Mouse (Mus musculus) kidney, adult 2 months (tissue): Measurements from ENCODE around the gene Ankrd13d. TPM values are rescaled to one million over a fixed set of nuclear protein-coding genes. Genes with fewer than 3 reads are reported as not detected.
A peak's percentile ranks its signal among the peaks of the same experiment; 100 is the strongest.

Experiments used
- DNase-seq: peaks from one replicate; pipeline ENCODE4 v3.0.0; 2021
- H3K27ac ChIP-seq: fragments of 200-500 bp; 2 replicates; pipeline ENCODE4 v1.5.1; 2012; ENCODE audit warnings: low read depth, low read length, control low read depth, inconsistent platforms; ENCODE audit not compliant: insufficient read depth
- H3K27me3 ChIP-seq: fragments of 200-500 bp; replicated peaks from 2 replicates; pipeline ENCODE4 v1.6.1; 2012; ENCODE audit warnings: mild to moderate bottlenecking, moderate library complexity, low read length, inconsistent platforms; ENCODE audit not compliant: control insufficient read depth, insufficient read depth
- H3K36me3 ChIP-seq: fragments of 200-500 bp; 2 replicates; pipeline ENCODE4 v1.6.1; 2012; ENCODE audit warnings: mild to moderate bottlenecking, moderate library complexity, low read length, inconsistent platforms; ENCODE audit not compliant: control insufficient read depth, insufficient read depth
- H3K4me1 ChIP-seq: fragments of 200-500 bp; 2 replicates; pipeline ENCODE4 v1.6.1; 2011; ENCODE audit warnings: low read length; ENCODE audit not compliant: control insufficient read depth, insufficient read depth
- H3K4me3 ChIP-seq: fragments of 200-500 bp; 2 replicates; pipeline ENCODE4 v1.5.1; 2011; ENCODE audit warnings: mild to moderate bottlenecking, low read depth, low read length, control low read depth; ENCODE audit not compliant: insufficient read depth
- CTCF ChIP-seq: fragments of 200-500 bp; conservative IDR thresholded peaks from 2 replicates; pipeline ENCODE4 v1.5.1; 2011; ENCODE audit warnings: low read depth, mild to moderate bottlenecking, control low read depth, low read length, moderate library complexity, mixed read lengths; ENCODE audit not compliant: insufficient read depth, insufficient read length
- POLR2A ChIP-seq: fragments of 200-500 bp; IDR thresholded peaks from one replicate; pipeline ENCODE4 v1.6.1; 2011; ENCODE audit warnings: low read depth, low read length, control low read depth
- WGBS: fragments of 180-500 bp; shearing (Covaris S2); methylation state at CpG from one replicate; pipeline ENCODE4 v1.1.7; 2018; 5-methylcytosine and 5-hydroxymethylcytosine counted together
- polyA plus RNA-seq: library from polyadenylated mRNA; depleted of rRNA; stranded (reverse); fragments of >200 nt; gene quantifications from 2 replicates; pipeline ENCODE4 v1.2.3, GENCODE M21; 2012

Ankrd13d gene
- polyA plus RNA-seq, 1 experiment, result 4.2 TPM

DNA sequence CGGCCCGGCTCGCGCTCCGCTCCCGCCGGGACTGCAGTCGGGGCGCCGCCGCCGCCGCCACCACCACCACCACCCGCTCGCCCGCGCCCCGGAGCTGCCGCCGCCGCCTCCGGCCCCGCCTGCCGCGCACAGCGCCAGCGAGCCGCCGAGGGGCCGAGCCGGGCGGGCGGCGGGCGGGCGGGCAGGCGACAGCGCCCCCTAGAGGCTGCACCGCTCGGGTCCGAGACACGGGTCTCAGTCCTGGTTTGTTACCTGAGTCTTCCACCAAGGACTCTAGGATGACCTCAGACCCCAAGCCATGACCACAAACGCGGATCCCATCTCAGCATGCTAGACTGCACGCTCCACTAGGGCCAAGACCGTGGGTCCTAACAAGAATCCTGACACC is 23.2 kb upstream of the Ankrd13d start, which contains the start of gene Grk2:
Grk2 (minus strand) TSS at position 33 of the 388 bp plus-strand sequence.
- DNase-seq, result peak; percentile 86
- H3K36me3 ChIP-seq, result no peaks in the 10 kb centered on the region
- H3K4me1 ChIP-seq, result peaks cover 40% of the 10 kb centered on the region
- WGBS, result 9% methylated on average over 46 of the region's 46 CpGs
- TF ChIP-seq CTCF, result peak; percentile 65
- TF ChIP-seq POLR2A, result no peak
- peak within 1 kb of the TSS; percentile 58 for H3K27ac ChIP-seq
- no peaks in the 10 kb centered on the region for H3K27me3 ChIP-seq
- peak within 1 kb of the TSS; percentile 72 for H3K4me3 ChIP-seq

DNA sequence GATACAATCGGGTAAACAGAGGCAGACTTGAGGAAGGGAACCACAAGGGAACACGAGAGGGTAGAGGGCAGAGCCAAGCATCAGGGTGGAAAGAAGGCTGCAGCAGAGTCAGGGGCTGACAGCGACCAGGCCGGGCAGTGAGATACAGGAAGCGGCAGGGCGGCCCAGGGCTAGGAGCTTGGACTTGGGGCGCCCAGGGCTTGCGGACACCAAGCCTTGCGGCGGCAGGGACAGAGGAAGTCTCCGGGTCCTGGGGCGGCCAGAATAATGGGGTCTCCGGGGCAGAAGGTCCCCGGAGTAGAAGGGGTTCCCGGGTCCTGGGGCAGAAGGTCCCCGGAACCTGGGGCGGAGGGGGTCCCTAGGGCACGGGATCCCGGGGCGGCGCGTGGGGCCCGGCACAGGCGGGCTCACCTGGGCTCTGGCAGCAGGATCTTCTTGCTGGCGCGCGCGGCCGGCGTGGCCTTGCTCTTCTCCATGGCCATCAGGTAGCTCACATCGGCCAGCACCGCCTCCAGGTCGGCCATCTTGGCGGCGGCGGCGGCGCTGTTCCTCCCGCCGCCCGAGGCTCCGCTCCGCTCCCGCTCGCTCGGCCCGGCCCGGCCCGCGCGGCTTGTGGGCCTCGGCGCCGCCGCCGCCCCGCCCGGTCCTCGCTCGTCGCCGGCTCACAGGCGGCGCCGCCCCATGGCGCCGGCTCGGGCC is 22.7 kb upstream of the Ankrd13d start:
- TF ChIP-seq POLR2A, result no peak
- no peak for TF ChIP-seq CTCF
- 5% methylated on average over 67 of the region's 68 CpGs for WGBS
- H3K4me1 ChIP-seq, result peaks cover 43% of the 10 kb centered on the region

DNA sequence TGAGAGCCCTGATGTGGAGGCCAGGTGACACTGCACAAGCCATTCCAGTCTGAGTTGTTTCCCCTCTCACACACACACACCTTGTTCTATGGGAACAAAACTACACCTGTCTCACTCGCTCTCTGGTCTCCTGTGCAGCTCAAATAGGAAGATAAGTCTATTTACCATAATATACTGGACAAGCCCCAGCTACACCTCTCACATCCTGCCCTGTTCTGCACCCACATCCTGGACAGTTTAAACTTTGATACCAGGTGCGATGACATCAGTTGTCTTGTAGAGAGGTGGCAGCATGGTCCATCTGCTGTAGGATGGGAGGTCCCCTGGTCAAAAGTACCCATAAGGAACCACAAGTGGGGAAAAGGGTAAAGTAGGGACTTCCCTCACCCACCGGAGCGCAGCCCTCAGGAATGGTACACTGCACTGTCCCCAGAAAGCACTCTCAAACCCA is 22.0 kb upstream of the Ankrd13d start:
- TF ChIP-seq CTCF, result no peak
- no peak for TF ChIP-seq POLR2A
- Histone ChIP-seq H3K4me3 (peak overlapping the region; percentile 72), H3K36me3 (no peaks in the 10 kb centered on the region), H3K27ac (peak overlapping the region; percentile 35; the same call in 1 of the 2 replicates), H3K4me1 (peaks cover 48% of the 10 kb centered on the region), H3K27me3 (no peaks in the 10 kb centered on the region)
- DNase-seq, result no peak
- WGBS, result 47% methylated on average over 4 of the region's 4 CpGs

More for the DNA sequence above, 22.7 kb upstream of the Ankrd13d start:
- peak; percentile 59 for DNase-seq
- H3K27me3 ChIP-seq, result no peaks in the 10 kb centered on the region
- no peaks in the 10 kb centered on the region for H3K36me3 ChIP-seq
- peak overlapping the region; percentile 72 for H3K4me3 ChIP-seq
- peak overlapping the region; percentile 58 for H3K27ac ChIP-seq

DNA sequence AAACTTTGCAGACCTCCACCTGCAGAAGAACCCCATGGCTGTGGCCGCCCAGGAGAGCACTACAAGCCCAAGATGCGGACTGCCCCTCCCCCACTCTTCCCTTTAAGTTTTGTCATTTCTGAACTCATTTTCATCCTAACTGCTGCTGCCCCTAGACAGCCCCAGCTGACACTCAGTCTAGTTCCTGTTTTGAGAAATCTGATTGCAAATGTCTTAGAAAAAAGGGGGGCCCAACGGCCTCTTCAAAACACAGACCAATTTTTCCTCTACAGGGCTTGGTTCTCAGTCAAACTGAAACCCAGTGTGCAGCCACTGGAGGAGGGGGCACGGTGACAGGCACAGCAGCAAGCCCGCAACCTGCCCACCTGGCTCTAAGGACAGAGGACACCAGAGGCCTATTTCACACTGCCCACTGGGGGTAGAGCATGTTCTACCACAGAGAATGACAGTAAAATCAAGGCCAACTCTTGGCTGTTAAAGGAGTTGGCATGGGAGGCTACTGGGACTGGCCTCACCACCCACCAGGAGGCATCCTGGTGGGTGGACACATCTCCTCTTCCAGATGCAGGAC is 21.4 kb upstream of the Ankrd13d start:
- Histone ChIP-seq H3K36me3 (no peaks in the 10 kb centered on the region), H3K4me1 (peaks cover 52% of the 10 kb centered on the region), H3K4me3 (peak overlapping the region; percentile 72; the same call in 1 of the 2 replicates), H3K27ac (peak overlapping the region; percentile 35; the same call in 1 of the 2 replicates), H3K27me3 (no peaks in the 10 kb centered on the region)
- TF ChIP-seq CTCF (no peak), POLR2A (no peak)
- no peak for DNase-seq
- WGBS, result 76% methylated on average over 5 of the region's 5 CpGs

DNA sequence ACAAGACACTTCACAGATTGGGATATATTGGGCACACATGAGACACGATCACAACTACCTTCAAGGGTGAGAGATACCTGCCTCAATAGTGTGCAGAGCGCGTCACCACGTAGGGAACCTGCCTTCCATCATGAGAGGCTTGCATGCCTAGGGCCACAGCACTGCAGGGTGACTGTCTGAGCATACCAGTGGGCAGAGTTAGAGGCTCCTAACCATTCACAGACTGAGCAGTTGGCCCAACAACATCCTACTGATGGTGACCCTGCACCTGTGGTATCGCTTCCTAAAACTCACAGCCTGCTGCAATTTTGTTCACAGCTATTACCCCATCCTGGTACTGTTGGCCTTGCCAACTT is 20.7 kb upstream of the Ankrd13d start:
- 91% methylated on average over 5 of the region's 5 CpGs for WGBS
- Histone ChIP-seq H3K27ac (no peak overlapping the region), H3K4me3 (no peak overlapping the region), H3K4me1 (peaks cover 55% of the 10 kb centered on the region), H3K36me3 (no peaks in the 10 kb centered on the region), H3K27me3 (no peaks in the 10 kb centered on the region)
- DNase-seq, result no peak
- TF ChIP-seq CTCF (no peak), POLR2A (no peak)

DNA sequence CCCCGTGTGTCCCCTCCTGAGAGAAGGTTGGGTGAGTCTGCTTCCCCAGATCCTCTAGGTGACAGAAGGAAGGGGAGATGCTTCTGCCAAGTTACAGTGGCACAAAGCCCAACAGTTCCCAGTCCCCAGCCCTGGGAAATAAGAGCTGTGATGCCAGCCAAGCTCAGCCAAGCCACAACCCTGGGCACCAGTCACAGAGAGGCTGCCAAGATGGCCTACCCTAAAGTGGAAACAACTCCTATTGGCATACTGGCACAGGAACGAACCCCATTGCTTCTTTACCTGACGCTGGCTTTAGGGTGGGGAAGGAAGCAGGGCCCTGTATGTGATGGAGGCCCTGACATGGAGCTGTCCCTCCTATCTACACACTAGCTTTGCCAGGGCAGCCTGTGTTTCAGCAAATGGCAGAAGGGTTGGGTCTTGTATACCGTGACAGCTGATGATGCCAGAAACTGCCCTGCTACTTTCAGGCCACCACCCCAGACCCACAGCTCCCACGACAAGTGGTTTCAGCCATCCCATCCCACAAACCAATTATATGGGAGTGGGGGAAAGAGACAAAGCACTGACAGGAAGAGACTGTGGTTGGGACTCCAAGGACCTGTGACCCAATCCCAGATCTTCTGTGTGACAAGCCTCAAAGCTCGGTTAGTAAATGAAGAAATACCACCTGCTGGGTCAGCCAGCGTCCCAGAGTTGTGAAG is 20.2 kb upstream of the Ankrd13d start:
- H3K27ac ChIP-seq, result peak overlapping the region; percentile 18; the same call in 1 of the 2 replicates
- peaks cover 55% of the 10 kb centered on the region for H3K4me1 ChIP-seq
- TF ChIP-seq CTCF (no peak), POLR2A (no peak)
- DNase-seq, result no peak
- no peak overlapping the region for H3K4me3 ChIP-seq
- 60% methylated on average over 7 of the region's 7 CpGs for WGBS
- no peaks in the 10 kb centered on the region for H3K27me3 ChIP-seq
- no peaks in the 10 kb centered on the region for H3K36me3 ChIP-seq
